Mouse (Mus musculus): Measurements from ENCODE around the gene BC049352.

DNA sequence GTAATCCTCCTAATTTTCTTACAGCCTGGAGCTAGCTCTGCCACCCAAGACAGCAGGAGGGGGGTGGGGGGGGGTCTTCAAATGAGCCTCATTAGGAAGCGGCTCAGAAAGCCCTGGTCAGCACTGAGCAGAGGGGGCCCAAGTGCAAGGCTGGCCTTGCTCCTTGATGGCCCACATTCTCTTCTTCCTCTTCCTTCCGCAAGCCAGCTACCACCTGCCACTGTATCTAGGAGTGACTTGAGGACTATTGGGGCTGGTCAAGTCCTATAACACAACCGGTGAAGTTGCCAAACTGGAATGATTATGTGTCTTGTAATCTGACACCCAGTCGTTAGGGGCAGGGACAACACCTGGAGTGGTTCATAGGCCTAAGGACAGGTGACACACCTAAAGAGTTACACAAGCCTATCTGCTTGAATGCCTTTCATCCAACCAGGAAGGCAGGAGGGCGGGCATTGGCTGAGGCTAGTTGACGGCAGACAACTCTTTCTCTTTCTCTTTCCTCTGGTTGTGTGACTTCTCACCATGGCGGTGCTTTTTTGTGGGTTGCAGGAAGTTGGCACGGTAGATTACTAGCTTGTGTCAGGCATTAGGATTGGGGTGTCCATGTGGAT, 22.1 kb downstream of the BC049352 start, which contains the start of gene Tmprss4:
- TF ChIP-seq POLR2A (IDR thresholded peaks at IDR 0.05; ENCODE audit: low read depth, low read length): no peak
- no peak for TF ChIP-seq CHD1 (IDR thresholded peaks at IDR 0.05; ENCODE audit: low read depth, low read length)
- TF ChIP-seq CTCF (conservative IDR thresholded peaks at IDR 0.05 in 1 of 2, IDR thresholded peaks at IDR 0.05 in 1 of 2; ENCODE audit: low read depth in 2 of 2, low read length in 2 of 2): no peak
- no peak for TF ChIP-seq NRF1 (IDR thresholded peaks at IDR 0.05; ENCODE audit: low read depth, low read length)
- no peak for TF ChIP-seq POLR2AphosphoS2 (IDR thresholded peaks at IDR 0.05; ENCODE audit: low read depth, low read length)
- no peak for TF ChIP-seq MAFK (IDR thresholded peaks at IDR 0.05; ENCODE audit: insufficient replicate concordance, low read length)
- TF ChIP-seq USF1 (IDR thresholded peaks at IDR 0.05; ENCODE audit: low read depth, low read length): no peak
- TF ChIP-seq KAT2A (IDR thresholded peaks at IDR 0.05; ENCODE audit: insufficient replicate concordance, low read length): no peak

Data from CH12.LX (cell line).